Mouse (Mus musculus) olfactory bulb, adult 2 months (tissue): Measurements from ENCODE around the gene Rasal3.

Source experiments
- CTCF ChIP-seq: fragments of 200-500 bp; IDR thresholded peaks from 2 replicates; pipeline ENCODE4 v1.5.1; 2012; ENCODE audit warnings: low read depth, mild to moderate bottlenecking, low read length, moderate library complexity; ENCODE audit not compliant: insufficient read depth
- POLR2A ChIP-seq: fragments of 200-500 bp; IDR thresholded peaks from 2 replicates; pipeline ENCODE4 v1.6.1; 2012; ENCODE audit warnings: mild to moderate bottlenecking, low read depth, low read length, moderate library complexity; ENCODE audit not compliant: insufficient read depth

DNA sequence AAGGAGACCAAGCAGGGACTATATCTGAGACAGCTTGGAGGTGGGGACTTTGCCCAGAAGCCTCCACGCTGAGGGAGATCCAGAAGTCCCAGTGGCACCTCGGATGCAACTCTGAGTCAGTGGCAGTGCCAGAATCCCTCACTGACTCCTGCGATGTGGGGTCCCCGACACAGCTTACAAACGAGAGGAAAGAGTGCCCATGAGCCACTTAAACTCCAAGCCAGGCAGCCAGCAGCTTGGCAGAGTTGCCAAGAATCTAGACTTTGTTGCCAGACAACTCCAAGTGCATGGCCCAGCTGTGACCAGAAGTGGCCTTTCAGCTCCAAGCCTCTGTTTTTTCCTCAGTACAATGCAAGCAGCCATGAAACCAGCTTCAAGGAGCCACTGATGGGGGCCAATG is 19.7 kb downstream of the Rasal3 start:
- TF ChIP-seq CTCF (no peak), POLR2A (no peak)
